Mouse (Mus musculus): ENCODE results near the gene Stox2.

GRCm38 (mm10) chr8:47220390-47220789 lies 225.8 kb downstream of the Stox2 start:
- TF ChIP-seq EP300 (IDR thresholded peaks at IDR 0.05; ENCODE audit: low read depth in 1 of 2, low read length in 2 of 2) = no peak
- no peak for TF ChIP-seq POLR2A (IDR thresholded peaks at IDR 0.05; ENCODE audit: control insufficient read depth in 1 of 2, insufficient read depth in 1 of 2, low read depth in 1 of 2, low read length in 2 of 2, poor library complexity in 1 of 2)
- TF ChIP-seq TAL1 (IDR thresholded peaks at IDR 0.05; ENCODE audit: low read length) = no peak
- TF ChIP-seq RCOR1 (IDR thresholded peaks at IDR 0.05; ENCODE audit: low read depth, low read length) = no peak
- TF ChIP-seq E2F4 (IDR thresholded peaks at IDR 0.05; ENCODE audit: borderline replicate concordance, low read depth, low read length) = no peak
- TF ChIP-seq MAFK (IDR thresholded peaks at IDR 0.05; ENCODE audit: borderline replicate concordance, low read depth, low read length) = no peak
- TF ChIP-seq GATA1 (IDR thresholded peaks at IDR 0.05; ENCODE audit: low read depth, low read length) = no peak
- TF ChIP-seq JUND (IDR thresholded peaks at IDR 0.05; ENCODE audit: low read depth, low read length) = no peak
- no peak for TF ChIP-seq MAX (IDR thresholded peaks at IDR 0.05; ENCODE audit: low read length)
- no peak for TF ChIP-seq ZKSCAN1 (IDR thresholded peaks at IDR 0.05; ENCODE audit: low read depth, low read length)
- no peak for TF ChIP-seq CTCF (IDR thresholded peaks at IDR 0.05 in 2 of 3, conservative IDR thresholded peaks at IDR 0.05 in 1 of 3; ENCODE audit: control insufficient read depth in 1 of 3, insufficient read depth in 1 of 3, low read depth in 2 of 3, low read length in 3 of 3, poor library complexity in 1 of 3, severe bottlenecking in 1 of 3)
- no peak for TF ChIP-seq NRF1 (IDR thresholded peaks at IDR 0.05; ENCODE audit: insufficient read depth, low read depth, low read length, poor library complexity, severe bottlenecking)
- no peak for TF ChIP-seq HCFC1 (IDR thresholded peaks at IDR 0.05; ENCODE audit: low read depth, low read length)
- no peak for TF ChIP-seq POLR2AphosphoS2 (IDR thresholded peaks at IDR 0.05; ENCODE audit: low read length)

All from MEL (cell line).